Mouse (Mus musculus) left cerebral cortex, adult 9 months (tissue): Measurements from ENCODE around the gene Pcnt.

ENCODE experiments used
- DNase-seq, 2 experiments: peaks; one replicate each; pipeline ENCODE4 v3.0.0; 2022; ENCODE audit warnings: low spot score in 2 of 2

The Pcnt gene

GRCm38 (mm10) chr10:76442178-76443088, at the start of gene Pcnt:
Gene Pcnt, minus strand, starts transcription at chr10:76442786.
- peak; percentile 91 to 97 for DNase-seq

DNA sequence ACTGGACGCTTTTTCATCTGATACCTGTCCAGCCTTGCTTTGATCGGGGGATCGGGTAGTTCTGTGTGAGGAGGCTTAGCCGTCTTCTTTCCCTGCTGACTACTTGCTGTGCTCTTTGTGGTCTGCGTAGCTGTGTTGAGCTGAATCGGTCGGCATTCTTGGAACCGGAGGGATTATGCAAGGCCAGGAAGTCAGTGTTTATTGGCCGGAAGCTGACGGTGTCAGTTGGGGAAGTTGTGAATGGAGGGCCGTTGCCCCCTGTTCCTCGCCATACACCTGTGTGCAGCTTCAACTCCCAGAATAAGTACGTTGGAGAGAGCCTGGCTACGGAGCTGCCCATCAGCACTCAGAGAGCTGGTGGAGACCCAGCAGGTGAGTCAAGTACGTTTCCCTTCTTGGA, 46.6 kb upstream of the Pcnt start:
- DNase-seq: no peak

GRCm38 (mm10) chr10:76488265-76488664, 45.7 kb upstream of the Pcnt start:
- DNase-seq: no peak

GRCm38 (mm10) chr10:76486302-76486701, 43.7 kb upstream of the Pcnt start:
- DNase-seq: no peak

DNA sequence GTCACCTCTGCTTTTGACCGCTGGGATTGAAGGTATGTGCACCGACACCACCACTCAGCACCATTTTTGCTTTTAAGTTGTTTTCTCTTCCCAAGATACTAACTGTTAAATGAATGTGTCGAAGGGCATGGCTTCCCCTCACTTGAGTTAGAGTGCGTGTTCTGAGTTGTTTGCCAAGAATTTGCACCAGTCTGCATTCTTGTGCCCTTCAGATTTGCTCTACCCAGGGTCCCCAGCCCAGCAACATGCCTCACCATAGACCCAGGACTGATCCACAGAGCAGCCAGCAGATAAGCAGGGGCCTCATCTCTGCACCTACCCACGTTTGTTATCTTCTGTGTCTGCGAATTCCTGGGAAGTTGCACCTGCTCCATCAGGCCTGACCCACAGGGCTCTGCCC, 38.9 kb upstream of the Pcnt start:
- no peak for DNase-seq

DNA sequence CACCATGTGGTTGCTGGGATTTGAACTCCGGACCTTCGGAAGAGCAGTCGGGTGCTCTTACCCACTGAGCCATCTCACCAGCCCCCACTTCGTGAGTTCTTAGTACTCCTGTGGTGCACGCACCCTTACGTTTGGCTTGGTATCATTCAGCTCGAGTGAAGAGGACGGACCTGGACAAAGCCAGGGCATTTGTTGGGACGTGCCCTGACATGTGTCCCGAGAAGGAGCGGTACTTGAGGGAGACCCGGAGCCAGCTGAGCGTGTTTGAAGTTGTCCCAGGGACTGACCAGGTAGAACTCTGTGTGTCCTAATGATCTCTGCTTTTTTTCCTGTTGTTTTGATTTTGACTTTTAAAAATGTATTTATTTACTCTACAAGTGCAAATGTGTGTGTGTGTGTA, 38.3 kb upstream of the Pcnt start:
- DNase-seq: no peak

DNA sequence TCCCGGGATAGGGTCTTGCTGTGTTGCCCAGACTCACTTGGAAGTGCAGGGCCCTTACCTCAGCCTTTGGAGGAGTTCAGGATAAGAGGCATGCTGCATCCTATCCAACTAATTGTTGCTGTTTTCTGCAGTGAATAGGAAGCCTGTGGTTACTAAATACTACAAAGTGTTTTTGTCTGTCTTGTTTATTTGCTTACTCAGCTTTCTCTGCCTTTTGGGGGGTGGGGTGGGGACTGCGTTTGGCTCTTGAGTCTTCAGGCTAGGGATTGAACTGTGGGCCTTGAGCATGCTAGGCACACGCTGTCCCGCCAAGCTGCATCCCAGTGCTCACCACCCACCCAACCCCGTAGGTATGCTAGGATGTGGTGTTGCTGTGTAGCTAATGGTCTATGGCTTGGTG, 31.2 kb upstream of the Pcnt start:
- no peak for DNase-seq

DNA sequence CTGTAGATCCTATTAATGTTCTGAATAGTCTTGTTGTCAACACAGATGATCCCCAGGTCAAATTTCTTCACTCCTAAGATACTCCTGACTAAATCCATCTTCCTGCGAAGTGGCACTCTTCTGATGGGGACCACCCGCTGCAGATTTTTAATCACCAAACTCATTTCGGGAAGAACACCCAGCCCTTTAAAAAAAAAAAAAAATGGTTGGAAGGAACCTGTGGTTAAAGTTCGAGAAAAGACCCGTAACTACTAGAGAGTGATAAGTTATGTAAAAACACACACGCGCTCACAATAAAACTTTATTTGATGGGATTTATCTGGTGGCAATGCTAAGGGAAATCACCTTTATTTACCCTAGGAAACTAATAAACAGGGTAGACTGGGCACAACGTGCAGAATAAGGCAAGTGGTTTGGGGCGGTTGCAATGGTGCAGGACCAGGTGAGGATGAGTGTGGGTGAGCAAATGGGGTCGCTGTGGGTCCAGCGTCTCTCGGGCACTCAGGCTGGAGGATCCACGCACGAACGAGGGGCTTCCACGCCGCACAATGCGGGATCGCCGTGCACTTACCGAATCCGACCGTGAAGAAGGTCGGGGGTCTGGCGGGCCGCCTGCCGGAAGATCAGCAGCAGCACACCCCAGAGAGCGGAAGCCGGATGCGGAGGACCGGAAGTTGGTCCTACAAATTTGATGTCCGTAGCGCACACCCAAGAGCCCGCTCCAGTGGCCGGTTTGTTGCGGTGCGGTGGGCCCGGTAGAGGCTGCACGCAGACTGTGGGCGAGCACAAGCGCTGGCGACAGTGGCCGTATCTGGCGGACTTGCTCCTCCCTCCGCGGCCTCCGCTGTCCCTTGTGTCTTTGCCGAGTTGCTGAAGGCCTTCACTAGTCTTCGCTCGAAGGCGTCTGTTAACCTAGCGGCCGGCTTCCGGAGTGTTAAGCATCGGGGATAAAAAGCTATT, 25.9 kb upstream of the Pcnt start, which contains the start of the genes Mcm3ap and Ybey:
Gene Mcm3ap (plus strand): TSS at position 725 of the 960 bp plus-strand sequence.
Gene Ybey (minus strand): TSS at position 912 of the 960 bp plus-strand sequence.
- DNase-seq: peak; percentile 60 to 88

GRCm38 (mm10) chr10:76462721-76463120, 20.1 kb upstream of the Pcnt start:
- DNase-seq: no peak

- DNase-seq: peak in 1 of 2 experiments; percentile 27
Observed at GRCm38 (mm10) chr10:76462312-76462711, 19.7 kb upstream of the Pcnt start.

DNA sequence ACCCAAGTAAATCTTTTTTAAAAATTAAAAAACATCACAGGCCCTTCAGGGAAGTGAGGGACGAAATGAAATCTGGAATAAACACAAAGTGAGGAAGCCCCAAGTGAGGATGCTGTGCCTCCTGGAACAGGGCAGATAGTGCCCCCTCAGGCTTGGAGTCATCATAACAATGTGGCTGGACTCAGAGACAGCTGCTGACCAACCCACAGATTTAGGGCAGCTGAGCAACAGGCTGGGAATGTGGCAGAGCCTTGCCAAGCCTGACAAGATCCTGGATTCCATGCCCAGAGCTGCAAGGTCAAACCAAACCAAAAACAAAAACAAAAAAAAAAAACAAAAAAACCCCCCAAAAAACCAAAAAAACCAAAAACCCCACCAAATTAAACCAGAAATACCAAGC, 18.7 kb upstream of the Pcnt start:
- no peak for DNase-seq

- DNase-seq: peak in 1 of 2 experiments; percentile 56
Observed at GRCm38 (mm10) chr10:76455289-76455688, 12.7 kb upstream of the Pcnt start.

DNA sequence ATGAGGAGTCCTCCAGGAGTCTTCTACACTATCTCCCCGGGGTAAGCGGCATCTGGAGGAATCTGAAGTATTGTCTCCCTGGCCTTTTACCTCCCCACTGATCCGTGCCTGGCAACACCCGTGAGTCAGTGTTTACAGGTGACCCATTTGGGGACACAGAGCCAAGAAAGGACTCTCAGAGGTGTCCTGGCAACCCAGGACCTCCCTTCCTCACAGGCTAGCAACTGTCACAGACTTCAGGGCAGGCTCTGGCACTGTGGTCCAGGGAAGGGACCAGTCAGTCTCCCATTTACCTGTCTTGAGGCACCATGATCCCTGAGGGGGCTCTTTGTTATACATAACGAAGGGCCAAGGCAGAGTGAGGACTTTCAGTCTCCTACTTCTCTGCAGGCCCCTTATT, 6.3 kb upstream of the Pcnt start, which contains the start of gene 2610028H24Rik:
Gene 2610028H24Rik (plus strand): TSS at position 231 of the 400 bp plus-strand sequence.
- no peak for DNase-seq

DNA sequence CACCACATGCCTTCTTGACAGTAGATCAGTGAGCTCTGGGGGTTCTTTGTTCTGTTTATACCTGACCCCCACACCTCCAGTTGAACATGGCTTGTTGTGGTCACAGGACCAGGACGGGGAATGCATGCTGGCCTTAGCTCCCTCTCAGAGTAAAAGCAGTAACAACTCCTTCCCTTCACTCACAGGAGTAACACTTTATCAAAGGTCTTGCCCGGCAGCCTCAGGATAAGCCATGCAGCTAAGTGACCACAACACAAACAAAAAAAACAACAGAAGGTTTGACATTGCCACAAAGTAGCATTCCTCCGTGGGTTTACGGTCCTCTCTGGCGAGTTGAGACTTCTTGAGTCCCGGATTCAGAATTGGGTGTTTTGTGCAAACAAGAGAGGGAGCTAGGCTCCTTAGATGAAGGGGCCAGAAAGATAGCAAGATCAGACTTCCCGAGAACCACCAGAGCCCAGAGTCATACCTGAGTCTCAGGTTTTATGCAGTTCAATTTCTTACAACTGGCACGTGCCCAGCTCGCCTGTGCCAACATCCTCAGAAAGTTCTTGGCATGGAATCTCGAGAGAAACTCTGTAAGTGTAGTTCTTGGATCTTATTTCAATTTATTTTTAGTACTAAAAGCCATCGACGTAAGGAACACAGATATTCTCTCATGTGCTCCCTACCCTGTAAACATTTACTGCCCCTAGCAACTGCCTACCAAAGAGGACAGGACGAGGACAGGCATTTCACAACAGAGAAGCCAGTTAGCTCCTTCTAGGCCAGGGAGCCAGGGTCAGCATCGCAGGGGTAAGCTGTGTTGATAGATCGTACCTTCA, 5.0 kb upstream of the Pcnt start:
- DNase-seq: no peak

DNA sequence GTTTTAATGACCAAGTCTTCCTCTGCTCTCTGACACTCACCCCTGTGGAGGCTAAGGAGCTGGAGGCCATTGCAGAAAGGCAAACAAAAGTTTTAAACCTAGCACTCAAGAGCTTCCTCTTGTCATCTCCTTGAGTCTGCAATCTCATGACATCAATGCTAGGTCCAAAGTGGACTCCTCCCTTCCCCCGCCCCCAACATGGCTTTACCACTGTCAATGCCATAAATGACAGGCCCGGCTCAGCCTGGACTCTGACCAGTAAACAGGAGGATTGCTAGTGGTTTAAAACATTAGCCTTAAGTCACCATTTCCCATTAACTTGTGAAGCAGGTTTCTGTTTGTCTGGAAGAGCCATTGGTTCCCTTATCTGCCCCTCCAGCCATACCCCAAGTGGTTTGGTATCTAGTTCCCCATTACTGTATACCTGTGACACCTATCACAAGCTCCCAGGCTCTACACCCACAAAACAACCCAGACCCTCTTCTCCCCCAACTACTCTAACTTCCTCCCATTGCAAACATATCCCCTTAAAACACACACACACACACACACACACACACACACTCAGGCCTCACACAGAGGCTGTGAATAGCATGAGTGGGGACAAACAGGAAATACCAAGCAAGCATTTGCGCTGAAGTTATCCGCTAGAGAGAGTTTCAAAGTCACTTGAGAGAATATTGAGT, 3.6 kb upstream of the Pcnt start:
- no peak for DNase-seq

DNA sequence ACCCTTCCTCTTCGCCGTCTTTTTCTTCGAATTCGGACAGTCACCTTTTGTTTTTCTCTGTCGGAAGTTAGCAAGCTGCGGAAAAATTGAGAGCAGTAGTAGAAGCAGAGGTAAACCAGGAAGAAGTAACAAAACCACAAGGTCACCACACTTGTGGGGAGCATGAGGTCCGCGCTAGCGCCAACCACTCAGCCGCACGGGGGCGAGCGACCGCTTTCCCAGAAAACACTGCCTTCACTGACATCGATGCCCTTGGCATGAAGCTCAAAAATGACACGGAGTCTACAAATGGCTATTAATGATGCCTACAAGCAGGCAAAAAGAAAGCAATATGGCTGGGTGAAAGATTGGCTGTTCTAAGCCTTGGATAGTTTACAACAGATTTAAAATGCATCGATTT, 2.3 kb downstream of the Pcnt start, which contains the start of gene AC141477.1:
Gene AC141477.1 (minus strand): TSS at position 164 of the 400 bp plus-strand sequence.
- no peak for DNase-seq

DNA sequence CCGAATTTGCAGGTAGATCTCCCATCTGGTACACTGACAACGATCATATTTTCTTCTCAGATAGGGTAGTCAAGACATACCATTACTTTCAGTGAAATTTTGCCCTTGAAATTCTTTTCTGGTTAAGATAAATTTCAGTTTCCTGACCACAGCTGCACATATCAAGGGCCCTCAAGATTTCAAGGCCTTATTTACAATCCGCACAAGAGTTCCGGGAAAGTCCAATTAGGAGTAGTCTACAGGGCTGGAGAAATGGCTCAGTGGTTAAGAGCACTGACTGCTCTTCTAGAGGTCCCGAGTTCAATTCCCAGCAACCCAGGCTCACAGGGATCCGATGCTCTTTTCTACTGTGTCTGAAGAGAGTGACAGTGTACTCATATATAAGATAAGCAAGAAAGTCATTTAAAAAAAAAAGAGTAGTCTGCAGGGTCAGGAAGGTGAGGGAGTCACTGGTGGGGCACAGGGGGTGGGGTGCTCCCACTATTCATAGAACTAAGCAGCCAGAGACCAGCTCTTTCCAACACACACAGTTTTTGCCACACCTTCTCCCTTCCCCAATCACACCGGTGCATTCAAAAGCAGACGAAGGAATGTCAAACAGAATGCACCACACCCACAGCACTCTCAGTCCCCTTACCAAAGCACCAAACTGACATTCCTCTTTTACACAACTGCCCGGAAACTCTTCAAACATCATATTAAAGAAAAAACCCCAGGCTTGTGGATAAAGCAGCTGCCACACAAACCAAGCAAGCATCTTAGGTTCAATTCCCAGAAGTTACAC, 3.3 kb downstream of the Pcnt start:
- DNase-seq: no peak

DNA sequence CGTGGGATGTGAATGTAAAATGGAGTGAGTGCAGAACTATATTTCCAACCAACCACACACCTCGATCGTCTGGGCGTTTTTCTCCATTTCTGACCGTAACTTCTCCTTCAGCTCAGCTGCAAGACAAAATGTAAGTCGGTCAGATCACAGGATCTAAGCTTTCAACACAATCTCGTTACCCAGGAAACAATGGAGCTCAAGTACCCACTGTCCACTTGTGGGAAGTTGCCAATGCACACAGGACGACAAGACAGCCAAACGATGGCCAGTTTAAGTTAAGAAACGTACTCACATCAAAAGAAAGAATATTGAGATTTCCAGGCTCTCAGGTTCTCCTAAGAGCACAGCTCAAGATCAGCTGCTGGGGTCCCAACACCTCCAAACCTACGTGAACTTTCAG, 8.7 kb downstream of the Pcnt start:
- no peak for DNase-seq

DNA sequence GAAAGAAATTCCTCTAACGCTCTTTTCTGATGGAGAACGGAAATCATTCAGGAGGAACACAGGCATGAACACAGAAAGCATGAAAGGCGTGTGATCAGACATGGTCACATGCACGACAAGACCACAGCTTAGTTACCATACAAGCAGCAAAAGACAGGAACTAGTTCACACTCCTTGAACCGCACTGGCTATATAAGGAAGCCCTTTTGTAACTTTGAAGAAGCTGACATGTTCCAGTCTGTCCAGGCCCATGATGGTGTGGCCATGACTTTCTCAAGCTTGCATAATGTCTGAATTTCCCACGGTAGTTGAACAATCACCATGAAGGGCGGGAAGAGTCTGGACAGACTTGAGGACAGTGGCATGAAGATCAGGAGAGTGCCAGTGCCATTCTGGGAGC, 16.9 kb downstream of the Pcnt start:
- DNase-seq: no peak

GRCm38 (mm10) chr10:76416811-76417210, 25.8 kb downstream of the Pcnt start:
- peak in 1 of 2 experiments; percentile 64 for DNase-seq
